Mouse (Mus musculus) forebrain, embryonic 16.5 days (tissue): ENCODE measurements at regions not wholly inside any gene's neighbourhood (a gene's known extent, or its start where the extent isn't known, plus 50 kb on each side); places are given as distances from the start of the nearest gene placed in this dataset.

ENCODE experiments used
- ATAC-seq: fragments of 200-750 bp; cut with Nextera tagmentation; 2 replicates; pipeline ENCODE4 v1.8.0; 2017; ENCODE audit warnings: mild to moderate bottlenecking, moderate library complexity
- H3K27ac ChIP-seq: fragments of 300-500 bp; sonication (generic); 2 replicates; pipeline ENCODE4 v1.5.1; 2014; ENCODE audit warnings: low read length, control low read depth
- H3K27me3 ChIP-seq: fragments of 300-500 bp; sonication (generic); replicated peaks from 2 replicates; pipeline ENCODE4 v1.6.1; 2014; ENCODE audit warnings: low read length; ENCODE audit not compliant: control insufficient read depth, insufficient read depth
- H3K36me3 ChIP-seq: fragments of 300-500 bp; sonication (generic); 2 replicates; pipeline ENCODE4 v1.6.1; 2014; ENCODE audit not compliant: control insufficient read depth, insufficient read depth
- H3K4me1 ChIP-seq: fragments of 300-500 bp; sonication (generic); replicated peaks from 2 replicates; pipeline ENCODE4 v1.6.1; 2014; ENCODE audit warnings: low read length; ENCODE audit not compliant: control insufficient read depth, insufficient read depth
- H3K4me2 ChIP-seq: fragments of 300-500 bp; sonication (generic); 2 replicates; pipeline ENCODE4 v1.6.1; 2014; ENCODE audit warnings: mild to moderate bottlenecking, low read length, control low read depth
- H3K4me3 ChIP-seq: fragments of 300-500 bp; sonication (generic); replicated peaks from 2 replicates; pipeline ENCODE4 v1.5.1; 2014; ENCODE audit warnings: mild to moderate bottlenecking, low read length, control low read depth
- H3K9ac ChIP-seq: fragments of 300-500 bp; sonication (generic); replicated peaks from 2 replicates; pipeline ENCODE4 v1.6.1; 2014; ENCODE audit warnings: low read depth, low read length, control low read depth
- H3K9me3 ChIP-seq: fragments of 300-500 bp; sonication (generic); 2 replicates; pipeline ENCODE4 v1.6.1; 2016; ENCODE audit warnings: low read length; ENCODE audit not compliant: control insufficient read depth
- WGBS: fragments of 180-500 bp; shearing (Covaris S2); extraction: QIAGEN DNeasy Blood & Tissue Kit; methylation state at CpG from one replicate; pipeline ENCODE4 v1.1.7; 2014; 5-methylcytosine and 5-hydroxymethylcytosine counted together

GRCm38 (mm10) chr4:34157818-34158511 is 108.0 kb upstream of the Spaca1 start:
- no peak overlapping the region for H3K4me3 ChIP-seq
- H3K9me3 ChIP-seq = no peaks in the 10 kb centered on the region
- no peaks in the 10 kb centered on the region for H3K27me3 ChIP-seq
- WGBS = 97% methylated on average over 6 of the region's 6 CpGs
- no peak for ATAC-seq
- no peak overlapping the region for H3K27ac ChIP-seq
- H3K4me1 ChIP-seq = no peaks in the 10 kb centered on the region
- H3K36me3 ChIP-seq = no peaks in the 10 kb centered on the region
- no peak overlapping the region for H3K4me2 ChIP-seq
- no peak overlapping the region for H3K9ac ChIP-seq

- Histone ChIP-seq H3K9ac (0 out of 2 replicates have a peak overlapping the region, but pooled peaks have one; percentile 22), H3K27ac (peak overlapping the region; percentile 53; the same call in 1 of the 2 replicates), H3K4me3 (no peak overlapping the region), H3K36me3 (no peaks in the 10 kb centered on the region), H3K4me1 (peaks cover 9% of the 10 kb centered on the region), H3K4me2 (no peak overlapping the region), H3K27me3 (no peaks in the 10 kb centered on the region), H3K9me3 (no peaks in the 10 kb centered on the region)
- ATAC-seq = peak; percentile 81
- 32% methylated on average over 4 of the region's 4 CpGs for WGBS
These were observed 121.4 kb upstream of the Spaca1 start for GRCm38 (mm10) chr4:34171265-34171862.

GRCm38 (mm10) chr4:34172000-34172399 is 122.0 kb upstream of the Spaca1 start:
- ATAC-seq = no peak
- Histone ChIP-seq H3K4me3 (no peak overlapping the region), H3K27ac (no peak overlapping the region), H3K9me3 (no peaks in the 10 kb centered on the region), H3K27me3 (no peaks in the 10 kb centered on the region), H3K9ac (no peak overlapping the region), H3K4me1 (peaks cover 9% of the 10 kb centered on the region), H3K36me3 (no peaks in the 10 kb centered on the region), H3K4me2 (no peak overlapping the region)
- 79% methylated on average over 3 of the region's 3 CpGs for WGBS

- Histone ChIP-seq H3K4me1 (no peaks in the 10 kb centered on the region; the same call in 1 of the 2 replicates), H3K36me3 (no peaks in the 10 kb centered on the region), H3K4me2 (no peak overlapping the region), H3K27me3 (no peaks in the 10 kb centered on the region), H3K4me3 (no peak overlapping the region), H3K27ac (no peak overlapping the region), H3K9me3 (no peaks in the 10 kb centered on the region), H3K9ac (no peak overlapping the region)
- 82% methylated on average over 1 of the region's 1 CpGs for WGBS
- ATAC-seq = no peak
These were observed 127.4 kb upstream of the Spaca1 start for GRCm38 (mm10) chr4:34177421-34177820.

- no peaks in the 10 kb centered on the region for H3K4me1 ChIP-seq
- H3K36me3 ChIP-seq = no peaks in the 10 kb centered on the region
- WGBS = 89% methylated on average over 5 of the region's 5 CpGs
- H3K27ac ChIP-seq = no peak overlapping the region
- no peaks in the 10 kb centered on the region for H3K9me3 ChIP-seq
- no peak overlapping the region for H3K9ac ChIP-seq
- H3K4me2 ChIP-seq = no peak overlapping the region
- H3K27me3 ChIP-seq = no peaks in the 10 kb centered on the region
- no peak overlapping the region for H3K4me3 ChIP-seq
- ATAC-seq = no peak
These were observed 136.5 kb upstream of the Spaca1 start for GRCm38 (mm10) chr4:34186522-34186921.

GRCm38 (mm10) chr4:34203193-34203848 is 153.3 kb upstream of the Spaca1 start:
- H3K27me3 ChIP-seq = no peaks in the 10 kb centered on the region
- WGBS = 92% methylated on average over 10 of the region's 10 CpGs
- no peak overlapping the region for H3K4me2 ChIP-seq
- H3K9me3 ChIP-seq = no peaks in the 10 kb centered on the region
- no peak overlapping the region for H3K27ac ChIP-seq
- no peaks in the 10 kb centered on the region for H3K4me1 ChIP-seq
- H3K9ac ChIP-seq = no peak overlapping the region
- no peaks in the 10 kb centered on the region for H3K36me3 ChIP-seq
- H3K4me3 ChIP-seq = no peak overlapping the region
- ATAC-seq = no peak

GRCm38 (mm10) chr4:34209179-34209896 is 159.3 kb upstream of the Spaca1 start:
- Histone ChIP-seq H3K27me3 (no peaks in the 10 kb centered on the region), H3K4me2 (no peak overlapping the region), H3K4me3 (no peak overlapping the region), H3K27ac (no peak overlapping the region), H3K4me1 (no peaks in the 10 kb centered on the region), H3K9me3 (no peaks in the 10 kb centered on the region), H3K9ac (no peak overlapping the region), H3K36me3 (no peaks in the 10 kb centered on the region)
- WGBS = 74% methylated on average over 5 of the region's 5 CpGs
- ATAC-seq = no peak

GRCm38 (mm10) chr4:34213731-34214130 is 163.7 kb upstream of the Spaca1 start:
- Histone ChIP-seq H3K4me3 (no peak overlapping the region), H3K4me2 (no peak overlapping the region), H3K9ac (no peak overlapping the region), H3K36me3 (no peaks in the 10 kb centered on the region), H3K4me1 (no peaks in the 10 kb centered on the region), H3K9me3 (no peaks in the 10 kb centered on the region), H3K27me3 (no peaks in the 10 kb centered on the region), H3K27ac (no peak overlapping the region)
- ATAC-seq = no peak

- no peaks in the 10 kb centered on the region for H3K27me3 ChIP-seq
- H3K4me1 ChIP-seq = no peaks in the 10 kb centered on the region
- ATAC-seq = no peak
- H3K27ac ChIP-seq = no peak overlapping the region
- no peak overlapping the region for H3K9ac ChIP-seq
- H3K4me2 ChIP-seq = no peak overlapping the region
- H3K4me3 ChIP-seq = no peak overlapping the region
- WGBS = 70% methylated on average over 11 of the region's 11 CpGs
- no peaks in the 10 kb centered on the region for H3K9me3 ChIP-seq
- H3K36me3 ChIP-seq = no peaks in the 10 kb centered on the region
These were observed 164.4 kb upstream of the Spaca1 start for GRCm38 (mm10) chr4:34214346-34214745.
